Mouse (Mus musculus) left cerebral cortex, postnatal 36 days (tissue): ENCODE measurements around the gene Mmadhc. TPM values are rescaled to one million over a fixed set of nuclear protein-coding genes. Genes with fewer than 3 reads are reported as not detected.

Source experiments
- DNase-seq, 2 experiments: peaks; one replicate each; pipeline ENCODE4 v3.0.0; 2021 to 2022; ENCODE audit warnings: low spot score in 2 of 2, mixed read lengths in 1 of 2
- intact Hi-C: fragments of 180-260 bp; cut with DNase I; formaldehyde crosslinking; loops from one replicate; pipeline ENCODE4 v1.15.1; 2025
- total RNA-seq, 2 experiments: library from RNA; stranded (reverse); gene quantifications; 2 replicates each; pipeline ENCODE4 v1.2.3; 2021

Mmadhc gene
- total RNA-seq: 10 to 100 TPM; 49.8 to 50.2 TPM

GRCm38 (mm10) chr2:50296109-50296986 is at the start of gene Mmadhc:
Gene Mmadhc, minus strand, starts transcription at chr2:50296801.
- peak; percentile 90 to 92 for DNase-seq
- intact Hi-C loops: no loop called here

- intact Hi-C loops: no loop called here
- no peak for DNase-seq
These were observed 47.0 kb upstream of the Mmadhc start for GRCm38 (mm10) chr2:50343598-50343997.

- intact Hi-C loops: no loop called here
- no peak for DNase-seq
These were observed 42.5 kb upstream of the Mmadhc start for GRCm38 (mm10) chr2:50339061-50339460.

GRCm38 (mm10) chr2:50337596-50337995 is 41.0 kb upstream of the Mmadhc start:
- DNase-seq: no peak
- intact Hi-C loops: no loop called here

GRCm38 (mm10) chr2:50331716-50332270 is 35.2 kb upstream of the Mmadhc start:
- intact Hi-C loops: no loop called here
- no peak for DNase-seq

- intact Hi-C loops: no loop called here
These were observed 31.6 kb upstream of the Mmadhc start for GRCm38 (mm10) chr2:50328181-50328580.

GRCm38 (mm10) chr2:50324799-50325198 is 28.2 kb upstream of the Mmadhc start:
- no peak for DNase-seq
- intact Hi-C loops: no loop called here

More at GRCm38 (mm10) chr2:50328181-50328580, 31.6 kb upstream of the Mmadhc start:
- DNase-seq: no peak

GRCm38 (mm10) chr2:50306663-50307320 is 10.2 kb upstream of the Mmadhc start:
- intact Hi-C loops: loop anchor here (1.0 to 2.0 kb wide), 3 partner anchors 842 to 1609 kb away; partner anchors contain the start of gene Rnd3
- DNase-seq: peak; percentile 7 to 27

GRCm38 (mm10) chr2:50304824-50305577 is 8.4 kb upstream of the Mmadhc start:
- DNase-seq: no peak
- intact Hi-C loops: no loop called here

GRCm38 (mm10) chr2:50296987-50297350 is 368 bp upstream of the Mmadhc start:
- intact Hi-C loops: no loop called here
- no peak for DNase-seq

- intact Hi-C loops: no loop called here
These were observed 1.0 kb downstream of the Mmadhc start for GRCm38 (mm10) chr2:50295562-50295961.

GRCm38 (mm10) chr2:50294084-50294483 is 2.5 kb downstream of the Mmadhc start:
- intact Hi-C loops: no loop called here
- no peak for DNase-seq

More at GRCm38 (mm10) chr2:50295562-50295961, 1.0 kb downstream of the Mmadhc start:
- DNase-seq: no peak

- intact Hi-C loops: no loop called here
- no peak for DNase-seq
These were observed 3.0 kb downstream of the Mmadhc start for GRCm38 (mm10) chr2:50293572-50293971.

GRCm38 (mm10) chr2:50291901-50292300 is 4.7 kb downstream of the Mmadhc start:
- no peak for DNase-seq
- intact Hi-C loops: no loop called here

GRCm38 (mm10) chr2:50290754-50291153 is 5.8 kb downstream of the Mmadhc start:
- intact Hi-C loops: no loop called here

GRCm38 (mm10) chr2:50284781-50285180 is 11.8 kb downstream of the Mmadhc start:
- DNase-seq: no peak
- intact Hi-C loops: no loop called here

More at GRCm38 (mm10) chr2:50290754-50291153, 5.8 kb downstream of the Mmadhc start:
- DNase-seq: no peak

GRCm38 (mm10) chr2:50284040-50284439 is 12.6 kb downstream of the Mmadhc start:
- intact Hi-C loops: no loop called here

GRCm38 (mm10) chr2:50276715-50277114 is 19.9 kb downstream of the Mmadhc start:
- intact Hi-C loops: loop anchor here (10.0 kb wide), 1 partner anchor 332 kb away; no protein-coding TSS in a partner anchor
- no peak for DNase-seq

More at GRCm38 (mm10) chr2:50284040-50284439, 12.6 kb downstream of the Mmadhc start:
- DNase-seq: no peak

- intact Hi-C loops: loop anchor here (10.0 kb wide), 1 partner anchor 329 kb away; no protein-coding TSS in a partner anchor
- DNase-seq: no peak
These were observed 23.2 kb downstream of the Mmadhc start for GRCm38 (mm10) chr2:50273415-50273814.
